Mouse (Mus musculus): ENCODE data around the gene Sema4g. TPM values are rescaled to one million over a fixed set of nuclear protein-coding genes. Genes with fewer than 3 reads are reported as not detected.

Gene Sema4g
- total RNA-seq, 1 experiment, result 3.8 TPM

DNA sequence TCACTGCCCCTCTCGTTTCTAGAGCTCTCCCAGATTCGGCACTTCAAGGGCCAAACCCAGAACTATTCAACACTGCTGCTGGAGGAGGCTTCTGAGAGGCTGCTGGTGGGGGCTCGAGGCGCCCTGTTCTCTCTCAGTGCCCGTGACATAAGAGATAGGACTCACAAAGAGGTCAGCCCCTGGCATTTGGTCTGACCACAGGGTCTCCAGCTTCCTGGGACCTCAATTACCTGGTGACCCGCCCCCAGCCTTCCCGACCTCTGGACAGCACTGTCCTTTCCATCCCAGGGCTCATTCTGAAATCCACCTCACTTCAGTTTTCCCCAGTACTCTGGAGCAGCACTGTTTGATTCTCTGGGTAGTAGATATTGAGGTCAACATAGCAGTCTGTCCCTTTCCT, 3.8 kb downstream of the Sema4g start:
- Histone ChIP-seq H3K4me1 (ENCODE audit: control insufficient read depth in 2 of 2, insufficient read depth in 2 of 2, low read length in 2 of 2, poor library complexity in 1 of 2) (peaks cover 6 to 36% of the 10 kb centered on the region in 2 experiments), H3K36me3 (ENCODE audit: control insufficient read depth, insufficient read depth, low read length, poor library complexity, severe bottlenecking) (peaks cover 3% of the 10 kb centered on the region; the same call in 1 of the 2 replicates), H3K9me3 (ENCODE audit: control insufficient read depth, insufficient read depth, low read depth, low read length) (no peaks in the 10 kb centered on the region), H3K27ac (ENCODE audit: insufficient read depth, low read depth, low read length, poor library complexity, severe bottlenecking) (no peak overlapping the region), H3K9ac (ENCODE audit: insufficient read depth, low read depth, low read length, poor library complexity, severe bottlenecking) (no peak overlapping the region), H3K4me3 (ENCODE audit: insufficient read depth in 1 of 2, low read depth in 1 of 2, low read length in 2 of 2, poor library complexity in 1 of 2, severe bottlenecking in 1 of 2) (no peak overlapping the region)
- DNase-seq (ENCODE audit: low read depth, low spot score), result no peak
- in situ Hi-C loops (cut with MboI; ENCODE audit: low sequenced_read_pairs in 2 of 2, unreplicated experiment in 2 of 2), result no loop called here
- TF ChIP-seq ZNF384 (IDR thresholded peaks at IDR 0.05; ENCODE audit: low read depth, low read length) (no peak), ZC3H11A (IDR thresholded peaks at IDR 0.05; ENCODE audit: borderline replicate concordance, low read depth, low read length) (no peak), CHD2 (IDR thresholded peaks at IDR 0.05; ENCODE audit: low read depth, low read length) (no peak), MAFK (IDR thresholded peaks at IDR 0.05; ENCODE audit: insufficient read depth, low read depth, low read length) (no peak), HCFC1 (IDR thresholded peaks at IDR 0.05; ENCODE audit: borderline replicate concordance, insufficient read depth, low read length) (no peak)

DNA sequence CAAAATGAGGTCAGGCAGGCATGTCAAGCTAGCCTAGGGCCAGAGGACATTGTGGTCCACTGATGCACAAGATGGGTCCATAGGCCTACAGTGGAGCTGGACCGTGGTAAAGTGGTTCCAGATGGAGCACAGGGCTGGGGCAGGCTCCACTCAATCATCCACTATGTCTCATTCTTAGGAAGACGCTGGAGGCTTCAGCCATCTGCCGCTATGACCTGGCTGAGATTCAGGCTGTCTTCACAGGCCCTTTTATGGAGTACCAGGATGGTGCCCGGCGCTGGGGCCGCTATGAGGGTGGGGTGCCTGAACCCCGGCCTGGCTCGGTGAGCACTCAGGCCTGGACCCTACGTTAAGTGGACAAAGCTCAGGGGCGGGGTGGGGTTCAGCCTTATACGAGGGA, 8.9 kb downstream of the Sema4g start:
- Histone ChIP-seq H3K9ac (ENCODE audit: insufficient read depth, low read depth, low read length, poor library complexity, severe bottlenecking) (no peak overlapping the region), H3K4me3 (ENCODE audit: insufficient read depth in 1 of 2, low read depth in 1 of 2, low read length in 2 of 2, poor library complexity in 1 of 2, severe bottlenecking in 1 of 2) (no peak overlapping the region), H3K27ac (ENCODE audit: insufficient read depth, low read depth, low read length, poor library complexity, severe bottlenecking) (no peak overlapping the region), H3K9me3 (ENCODE audit: control insufficient read depth, insufficient read depth, low read depth, low read length) (no peaks in the 10 kb centered on the region), H3K4me1 (ENCODE audit: control insufficient read depth in 2 of 2, insufficient read depth in 2 of 2, low read length in 2 of 2, poor library complexity in 1 of 2) (peaks cover 0 to 6% of the 10 kb centered on the region in 2 experiments; a peak in 1 of 4 replicates), H3K36me3 (ENCODE audit: control insufficient read depth, insufficient read depth, low read length, poor library complexity, severe bottlenecking) (peaks cover 3% of the 10 kb centered on the region; the same call in 1 of the 2 replicates)
- in situ Hi-C loops (cut with MboI; ENCODE audit: low sequenced_read_pairs in 2 of 2, unreplicated experiment in 2 of 2), result no loop called here
- no peak for DNase-seq (ENCODE audit: low read depth, low spot score)
- no peak for TF ChIP-seq ZNF384 (IDR thresholded peaks at IDR 0.05; ENCODE audit: low read depth, low read length)
- TF ChIP-seq MAFK (IDR thresholded peaks at IDR 0.05; ENCODE audit: insufficient read depth, low read depth, low read length), result no peak
- TF ChIP-seq HCFC1 (IDR thresholded peaks at IDR 0.05; ENCODE audit: borderline replicate concordance, insufficient read depth, low read length), result no peak
- no peak for TF ChIP-seq CHD2 (IDR thresholded peaks at IDR 0.05; ENCODE audit: low read depth, low read length)
- no peak for TF ChIP-seq ZC3H11A (IDR thresholded peaks at IDR 0.05; ENCODE audit: borderline replicate concordance, low read depth, low read length)

DNA sequence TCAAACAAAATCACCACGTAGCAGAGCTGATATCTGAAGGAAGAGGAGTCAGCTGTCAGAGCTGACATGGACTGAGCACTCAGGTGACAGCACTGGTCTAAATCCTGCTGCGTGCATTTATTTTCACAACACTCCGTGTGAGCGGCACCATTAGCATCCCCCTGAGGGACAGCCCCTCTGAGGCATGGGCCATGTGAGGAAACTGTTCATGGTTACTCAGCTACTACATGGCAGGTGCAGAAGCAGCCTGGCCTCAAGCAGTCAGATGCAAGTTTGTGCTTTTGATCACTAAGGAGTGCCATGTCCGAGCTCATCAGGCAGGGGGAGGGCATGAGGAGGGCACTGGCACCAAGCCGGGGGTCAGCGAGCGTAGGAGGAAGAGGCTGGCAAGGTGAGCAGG, 10.7 kb downstream of the Sema4g start:
- Histone ChIP-seq H3K9me3 (ENCODE audit: control insufficient read depth, insufficient read depth, low read depth, low read length) (no peaks in the 10 kb centered on the region), H3K4me1 (ENCODE audit: control insufficient read depth in 2 of 2, insufficient read depth in 2 of 2, low read length in 2 of 2, poor library complexity in 1 of 2) (peaks cover 0 to 6% of the 10 kb centered on the region in 2 experiments; a peak in 1 of 4 replicates), H3K9ac (ENCODE audit: insufficient read depth, low read depth, low read length, poor library complexity, severe bottlenecking) (no peak overlapping the region), H3K36me3 (ENCODE audit: control insufficient read depth, insufficient read depth, low read length, poor library complexity, severe bottlenecking) (peaks cover 12% of the 10 kb centered on the region; the same call in 1 of the 2 replicates), H3K27ac (ENCODE audit: insufficient read depth, low read depth, low read length, poor library complexity, severe bottlenecking) (no peak overlapping the region), H3K4me3 (ENCODE audit: insufficient read depth in 1 of 2, low read depth in 1 of 2, low read length in 2 of 2, poor library complexity in 1 of 2, severe bottlenecking in 1 of 2) (no peak overlapping the region)
- TF ChIP-seq ZC3H11A (IDR thresholded peaks at IDR 0.05; ENCODE audit: borderline replicate concordance, low read depth, low read length) (no peak), MAFK (IDR thresholded peaks at IDR 0.05; ENCODE audit: insufficient read depth, low read depth, low read length) (no peak), ZNF384 (IDR thresholded peaks at IDR 0.05; ENCODE audit: low read depth, low read length) (no peak), HCFC1 (IDR thresholded peaks at IDR 0.05; ENCODE audit: borderline replicate concordance, insufficient read depth, low read length) (no peak), CHD2 (IDR thresholded peaks at IDR 0.05; ENCODE audit: low read depth, low read length) (no peak)
- in situ Hi-C loops (cut with MboI; ENCODE audit: low sequenced_read_pairs in 2 of 2, unreplicated experiment in 2 of 2), result no loop called here
- DNase-seq (ENCODE audit: low read depth, low spot score), result no peak

DNA sequence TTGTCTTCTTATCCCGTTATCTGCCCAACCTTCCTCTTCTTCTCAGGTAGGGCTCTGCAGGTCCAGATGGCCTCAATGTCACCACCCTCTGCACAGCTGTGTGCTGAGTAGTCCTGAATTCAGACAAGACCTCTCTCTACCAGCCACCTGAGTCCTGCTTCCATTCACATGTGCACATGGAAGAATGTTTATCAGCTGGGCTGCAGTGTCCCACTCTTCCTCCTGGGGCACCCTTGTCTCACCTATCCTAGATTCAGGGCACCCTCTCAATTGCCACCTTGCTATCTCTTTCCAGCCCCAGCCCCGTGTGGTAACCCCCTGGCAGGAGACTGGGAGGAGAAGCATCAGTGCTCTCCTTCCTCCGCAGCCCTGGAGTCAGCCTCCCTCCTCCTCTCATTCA, 13.4 kb downstream of the Sema4g start:
- in situ Hi-C loops (cut with MboI; ENCODE audit: low sequenced_read_pairs in 2 of 2, unreplicated experiment in 2 of 2), result no loop called here
- Histone ChIP-seq H3K4me3 (ENCODE audit: insufficient read depth in 1 of 2, low read depth in 1 of 2, low read length in 2 of 2, poor library complexity in 1 of 2, severe bottlenecking in 1 of 2) (no peak overlapping the region), H3K9me3 (ENCODE audit: control insufficient read depth, insufficient read depth, low read depth, low read length) (no peaks in the 10 kb centered on the region), H3K36me3 (ENCODE audit: control insufficient read depth, insufficient read depth, low read length, poor library complexity, severe bottlenecking) (peaks cover 15% of the 10 kb centered on the region), H3K27ac (ENCODE audit: insufficient read depth, low read depth, low read length, poor library complexity, severe bottlenecking) (no peak overlapping the region), H3K4me1 (ENCODE audit: control insufficient read depth in 2 of 2, insufficient read depth in 2 of 2, low read length in 2 of 2, poor library complexity in 1 of 2) (peaks cover 5% of the 10 kb centered on the region in 2 experiments; a peak in 2 of 4 replicates), H3K9ac (ENCODE audit: insufficient read depth, low read depth, low read length, poor library complexity, severe bottlenecking) (no peak overlapping the region)
- DNase-seq (ENCODE audit: low read depth, low spot score), result no peak
- TF ChIP-seq ZNF384 (IDR thresholded peaks at IDR 0.05; ENCODE audit: low read depth, low read length) (no peak), MAFK (IDR thresholded peaks at IDR 0.05; ENCODE audit: insufficient read depth, low read depth, low read length) (no peak), CHD2 (IDR thresholded peaks at IDR 0.05; ENCODE audit: low read depth, low read length) (no peak), ZC3H11A (IDR thresholded peaks at IDR 0.05; ENCODE audit: borderline replicate concordance, low read depth, low read length) (no peak), HCFC1 (IDR thresholded peaks at IDR 0.05; ENCODE audit: borderline replicate concordance, insufficient read depth, low read length) (no peak)

Measured in ES-E14 (cell line).